Mouse (Mus musculus) intestine, embryonic 14.5 days (tissue): Measurements from ENCODE around the gene Dok5. TPM values are rescaled to one million over a fixed set of nuclear protein-coding genes. Genes with fewer than 3 reads are reported as not detected.

Source experiments
- ATAC-seq: fragments of 200-750 bp; cut with Nextera tagmentation; replicated peaks from 2 replicates; pipeline ENCODE4 v1.8.0; 2017; ENCODE audit warnings: low read depth, moderate number of reproducible peaks, moderate TSS enrichment, moderate library complexity; ENCODE audit not compliant: low FRiP score, low TSS enrichment
- DNase-seq: peaks from one replicate; pipeline ENCODE4 v3.0.0-alpha.2; 2018; ENCODE audit warnings: low spot score
- H3K27ac ChIP-seq: fragments of 300-500 bp; sonication (generic); 2 replicates; pipeline ENCODE4 v1.5.1; 2014; ENCODE audit warnings: low read depth, mild to moderate bottlenecking, control low read depth
- H3K27me3 ChIP-seq: fragments of 300-500 bp; sonication (generic); replicated peaks from 2 replicates; pipeline ENCODE4 v1.6.1; 2014; ENCODE audit warnings: low read length, control low read depth; ENCODE audit not compliant: control insufficient read depth, insufficient read depth
- H3K36me3 ChIP-seq: fragments of 300-500 bp; sonication (generic); 2 replicates; pipeline ENCODE4 v1.6.1; 2014; ENCODE audit warnings: low read length, control low read depth; ENCODE audit not compliant: control insufficient read depth, insufficient read depth
- H3K4me1 ChIP-seq: fragments of 300-500 bp; sonication (generic); replicated peaks from 2 replicates; pipeline ENCODE4 v1.6.1; 2014; ENCODE audit warnings: low read length, control low read depth, mixed read lengths; ENCODE audit not compliant: control insufficient read depth, insufficient read depth
- H3K4me2 ChIP-seq: fragments of 300-500 bp; sonication (generic); 2 replicates; pipeline ENCODE4 v1.6.1; 2014; ENCODE audit warnings: low read length
- H3K4me3 ChIP-seq: fragments of 300-500 bp; sonication (generic); 2 replicates; pipeline ENCODE4 v1.5.1; 2014; ENCODE audit warnings: low read depth, low read length, control low read depth, mixed read lengths
- H3K9ac ChIP-seq: fragments of 300-500 bp; sonication (generic); 2 replicates; pipeline ENCODE4 v1.6.1; 2014; ENCODE audit warnings: mild to moderate bottlenecking, low read length
- H3K9me3 ChIP-seq: fragments of 300-500 bp; sonication (generic); 2 replicates; pipeline ENCODE4 v1.6.1; 2016; ENCODE audit warnings: low read length, control low read depth; ENCODE audit not compliant: control insufficient read depth
- WGBS: fragments of 180-500 bp; shearing (Covaris S2); extraction: QIAGEN DNeasy Blood & Tissue Kit; methylation state at CpG from one replicate; pipeline ENCODE4 v1.1.7; 2014; 5-methylcytosine and 5-hydroxymethylcytosine counted together
- polyA plus RNA-seq: library from polyadenylated mRNA; unstranded; fragments of >200 nt; fragmentation: Nextera tagmentation; extraction: Ambion mirVana; gene quantifications from 2 replicates; pipeline ENCODE4 v1.2.1, GENCODE M21; 2014

Dok5 gene
- polyA plus RNA-seq, 1 experiment from 2014 or later: 1.6 TPM

GRCm38 (mm10) chr2:170828757-170829156 is 97.2 kb downstream of the Dok5 start:
- WGBS: 33% methylated on average over 7 of the region's 7 CpGs
- Histone ChIP-seq H3K4me1 (no peaks in the 10 kb centered on the region), H3K4me2 (no peak overlapping the region), H3K27me3 (no peaks in the 10 kb centered on the region), H3K9ac (no peak overlapping the region), H3K36me3 (no peaks in the 10 kb centered on the region), H3K9me3 (no peaks in the 10 kb centered on the region), H3K27ac (no peak overlapping the region), H3K4me3 (no peak overlapping the region)
- no peak for ATAC-seq
- DNase-seq: no peak

- H3K27ac ChIP-seq: no peak overlapping the region
- no peak overlapping the region for H3K9ac ChIP-seq
- no peak for ATAC-seq
- no peak overlapping the region for H3K4me2 ChIP-seq
- no peaks in the 10 kb centered on the region for H3K4me1 ChIP-seq
- H3K36me3 ChIP-seq: no peaks in the 10 kb centered on the region
- no peak for DNase-seq
- H3K9me3 ChIP-seq: no peaks in the 10 kb centered on the region
- WGBS: 80% methylated on average over 6 of the region's 6 CpGs
- H3K4me3 ChIP-seq: no peak overlapping the region
- no peaks in the 10 kb centered on the region for H3K27me3 ChIP-seq
Measured at GRCm38 (mm10) chr2:170829191-170829611, 97.6 kb downstream of the Dok5 start.

GRCm38 (mm10) chr2:170829988-170830387 is 98.4 kb downstream of the Dok5 start:
- Histone ChIP-seq H3K4me2 (no peak overlapping the region), H3K36me3 (no peaks in the 10 kb centered on the region), H3K4me1 (no peaks in the 10 kb centered on the region), H3K27me3 (no peaks in the 10 kb centered on the region), H3K9me3 (no peaks in the 10 kb centered on the region), H3K9ac (no peak overlapping the region), H3K27ac (no peak overlapping the region), H3K4me3 (no peak overlapping the region)
- no peak for DNase-seq
- WGBS: 85% methylated on average over 14 of the region's 14 CpGs
- no peak for ATAC-seq

DNA sequence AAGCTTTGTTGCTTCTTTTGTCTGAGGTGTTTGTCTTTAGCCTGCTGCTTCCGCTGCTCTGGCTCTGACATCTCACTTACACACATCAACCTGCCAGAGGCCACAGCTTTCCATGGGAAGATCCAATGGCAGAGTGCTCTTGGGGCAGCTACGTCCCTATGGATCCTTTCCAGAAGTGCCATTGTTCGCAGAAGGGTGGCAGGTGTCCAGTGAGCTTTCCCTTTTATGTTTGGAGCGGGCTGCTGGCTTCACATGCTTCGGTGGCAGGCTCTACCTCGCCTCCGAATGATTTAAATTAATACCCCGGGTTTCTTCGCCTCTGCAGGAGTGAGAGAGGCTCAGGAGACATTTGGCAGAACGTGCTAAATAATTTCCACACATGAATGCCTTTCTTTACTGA is 105.3 kb downstream of the Dok5 start:
- Histone ChIP-seq H3K9ac (no peak overlapping the region), H3K9me3 (no peaks in the 10 kb centered on the region), H3K4me2 (no peak overlapping the region), H3K4me1 (no peaks in the 10 kb centered on the region; the same call in 1 of the 2 replicates), H3K36me3 (no peaks in the 10 kb centered on the region), H3K27ac (no peak overlapping the region), H3K27me3 (no peaks in the 10 kb centered on the region), H3K4me3 (no peak overlapping the region)
- DNase-seq (no peak), ATAC-seq (no peak)
- 81% methylated on average over 10 of the region's 10 CpGs for WGBS

GRCm38 (mm10) chr2:170837363-170837762 is 105.8 kb downstream of the Dok5 start:
- no peaks in the 10 kb centered on the region for H3K36me3 ChIP-seq
- no peak overlapping the region for H3K9ac ChIP-seq
- no peak overlapping the region for H3K27ac ChIP-seq
- ATAC-seq (no peak), DNase-seq (no peak)
- no peaks in the 10 kb centered on the region for H3K27me3 ChIP-seq
- H3K9me3 ChIP-seq: no peaks in the 10 kb centered on the region
- WGBS: 73% methylated on average over 11 of the region's 11 CpGs
- no peaks in the 10 kb centered on the region; the same call in 1 of the 2 replicates for H3K4me1 ChIP-seq
- no peak overlapping the region for H3K4me2 ChIP-seq
- no peak overlapping the region for H3K4me3 ChIP-seq

DNA sequence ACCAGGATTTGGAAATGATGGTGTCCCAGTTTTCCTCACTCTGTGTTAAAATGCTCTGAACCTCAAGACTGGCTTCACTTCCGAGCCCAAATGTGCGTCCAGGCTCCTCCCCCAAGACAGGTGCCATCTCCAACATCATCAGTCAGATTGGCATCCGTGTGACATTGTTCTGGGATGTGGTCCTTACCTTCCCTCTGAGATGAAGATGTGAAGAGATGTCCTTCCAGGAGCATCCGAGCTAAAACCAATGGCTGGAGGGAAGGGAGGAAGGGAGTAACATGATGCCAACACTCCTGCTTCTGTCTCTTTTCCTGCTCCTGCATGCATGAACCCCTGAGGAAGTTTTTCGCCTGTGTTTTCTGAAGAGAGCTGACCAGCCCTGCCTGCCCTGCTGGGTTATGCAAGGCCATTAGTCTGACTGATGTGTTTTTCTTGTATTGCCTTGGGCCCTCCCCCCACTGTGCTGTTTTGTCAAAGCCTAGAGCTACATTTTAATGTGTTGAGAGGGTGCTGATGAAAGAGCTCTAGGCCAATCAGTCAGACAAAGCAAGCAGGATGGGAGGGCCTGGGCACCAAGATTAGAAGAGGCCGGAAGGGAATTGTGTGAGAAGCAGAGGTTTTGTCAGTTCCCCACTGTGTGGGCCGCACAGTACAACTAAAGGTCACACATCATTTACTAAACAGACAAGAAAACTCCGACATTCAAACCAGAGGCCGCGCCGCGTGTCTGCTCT is 106.4 kb downstream of the Dok5 start:
- no peak overlapping the region for H3K27ac ChIP-seq

GRCm38 (mm10) chr2:170841441-170841965 is 109.9 kb downstream of the Dok5 start:
- Histone ChIP-seq H3K9ac (no peak overlapping the region), H3K4me2 (no peak overlapping the region), H3K4me1 (no peaks in the 10 kb centered on the region; the same call in 1 of the 2 replicates), H3K27me3 (no peaks in the 10 kb centered on the region), H3K4me3 (no peak overlapping the region), H3K36me3 (no peaks in the 10 kb centered on the region), H3K27ac (no peak overlapping the region), H3K9me3 (no peaks in the 10 kb centered on the region)
- ATAC-seq (no peak), DNase-seq (no peak)
- WGBS: 73% methylated on average over 13 of the region's 13 CpGs

More for the DNA sequence above, 106.4 kb downstream of the Dok5 start:
- ATAC-seq (no peak), DNase-seq (no peak)
- no peaks in the 10 kb centered on the region for H3K27me3 ChIP-seq
- H3K36me3 ChIP-seq: no peaks in the 10 kb centered on the region
- H3K4me3 ChIP-seq: no peak overlapping the region
- WGBS: 48% methylated on average over 12 of the region's 12 CpGs
- no peaks in the 10 kb centered on the region; the same call in 1 of the 2 replicates for H3K4me1 ChIP-seq
- no peak overlapping the region for H3K4me2 ChIP-seq
- H3K9ac ChIP-seq: no peak overlapping the region
- no peaks in the 10 kb centered on the region for H3K9me3 ChIP-seq

- H3K4me3 ChIP-seq: no peak overlapping the region
- 87% methylated on average over 10 of the region's 10 CpGs for WGBS
- no peak for DNase-seq
Measured at GRCm38 (mm10) chr2:170845511-170845910, 113.9 kb downstream of the Dok5 start.

DNA sequence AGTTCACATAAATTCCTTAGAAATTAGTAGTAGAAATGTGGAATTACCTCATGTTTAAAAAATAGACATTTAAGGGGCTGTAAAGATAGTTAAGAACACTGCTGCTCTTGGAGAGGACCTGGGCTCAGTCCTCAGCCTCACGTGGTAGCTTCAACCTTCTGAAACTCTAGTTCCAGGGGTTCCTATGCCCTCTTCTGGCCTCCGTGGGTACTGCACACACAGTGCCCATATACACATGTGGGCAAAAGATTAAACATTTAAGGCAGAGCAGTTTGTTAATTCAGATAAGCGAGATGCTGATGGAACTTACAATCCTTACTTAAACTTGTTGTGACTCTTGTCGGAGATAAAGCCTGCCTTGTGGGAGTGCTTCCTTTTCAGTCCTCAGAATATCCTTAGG is 118.5 kb downstream of the Dok5 start:
- peaks cover 6% of the 10 kb centered on the region; the same call in 1 of the 2 replicates for H3K9me3 ChIP-seq
- H3K4me3 ChIP-seq: no peak overlapping the region
- no peak overlapping the region for H3K27ac ChIP-seq
- H3K4me2 ChIP-seq: no peak overlapping the region
- H3K36me3 ChIP-seq: no peaks in the 10 kb centered on the region
- H3K9ac ChIP-seq: no peak overlapping the region
- 95% methylated on average over 4 of the region's 4 CpGs for WGBS
- no peak for DNase-seq
- no peak for ATAC-seq
- H3K4me1 ChIP-seq: no peaks in the 10 kb centered on the region
- H3K27me3 ChIP-seq: no peaks in the 10 kb centered on the region

More at GRCm38 (mm10) chr2:170845511-170845910, 113.9 kb downstream of the Dok5 start:
- peaks cover 6% of the 10 kb centered on the region; the same call in 1 of the 2 replicates for H3K9me3 ChIP-seq
- H3K9ac ChIP-seq: no peak overlapping the region
- H3K27ac ChIP-seq: no peak overlapping the region
- no peaks in the 10 kb centered on the region for H3K4me1 ChIP-seq
- no peaks in the 10 kb centered on the region for H3K36me3 ChIP-seq
- no peaks in the 10 kb centered on the region for H3K27me3 ChIP-seq
- no peak for ATAC-seq
- H3K4me2 ChIP-seq: no peak overlapping the region
